Mouse (Mus musculus): ENCODE data around the gene Myo15b. TPM values are rescaled to one million over a fixed set of nuclear protein-coding genes. Genes with fewer than 3 reads are reported as not detected.

The Myo15b gene
- polyA plus RNA-seq, 1 experiment, result not detected

GRCm38 (mm10) chr11:115877174-115877755 lies 19.1 kb downstream of the Myo15b start:
- WGBS, result 78% methylated on average over 6 of the region's 6 CpGs
- no peaks in the 10 kb centered on the region for H3K4me1 ChIP-seq (ENCODE audit: control insufficient read depth, insufficient read depth, low read length)
- H3K27ac ChIP-seq (ENCODE audit: insufficient read depth, low read depth, low read length), result no peak overlapping the region
- no peak for TF ChIP-seq CTCF (IDR thresholded peaks at IDR 0.05; ENCODE audit: insufficient read depth, low read depth, low read length)
- TF ChIP-seq POLR2A (IDR thresholded peaks at IDR 0.05; ENCODE audit: insufficient read depth, low read depth, low read length), result no peak
- H3K4me3 ChIP-seq (ENCODE audit: insufficient read depth, low read depth, low read length), result no peak overlapping the region

- no peak overlapping the region for H3K4me3 ChIP-seq (ENCODE audit: insufficient read depth, low read depth, low read length)
- no peak for TF ChIP-seq POLR2A (IDR thresholded peaks at IDR 0.05; ENCODE audit: insufficient read depth, low read depth, low read length)
- TF ChIP-seq CTCF (IDR thresholded peaks at IDR 0.05; ENCODE audit: insufficient read depth, low read depth, low read length), result no peak
- no peaks in the 10 kb centered on the region for H3K4me1 ChIP-seq (ENCODE audit: control insufficient read depth, insufficient read depth, low read length)
- H3K27ac ChIP-seq (ENCODE audit: insufficient read depth, low read depth, low read length), result no peak overlapping the region
- 88% methylated on average over 8 of the region's 8 CpGs for WGBS
Observed at GRCm38 (mm10) chr11:115878071-115878470, 19.9 kb downstream of the Myo15b start.

- Histone ChIP-seq H3K27ac (ENCODE audit: insufficient read depth, low read depth, low read length) (no peak overlapping the region), H3K4me1 (ENCODE audit: control insufficient read depth, insufficient read depth, low read length) (0 out of 2 replicates have a peak, but pooled peaks cover 4% of the 10 kb centered on the region), H3K4me3 (ENCODE audit: insufficient read depth, low read depth, low read length) (no peak overlapping the region)
- TF ChIP-seq POLR2A (IDR thresholded peaks at IDR 0.05; ENCODE audit: insufficient read depth, low read depth, low read length) (no peak), CTCF (IDR thresholded peaks at IDR 0.05; ENCODE audit: insufficient read depth, low read depth, low read length) (no peak; the same call in 1 of the 2 replicates)
- 30% methylated on average over 5 of the region's 5 CpGs for WGBS
Observed at GRCm38 (mm10) chr11:115881002-115881401, 22.8 kb downstream of the Myo15b start.

GRCm38 (mm10) chr11:115883251-115883650 lies 25.0 kb downstream of the Myo15b start:
- 29% methylated on average over 17 of the region's 17 CpGs for WGBS
- TF ChIP-seq CTCF (IDR thresholded peaks at IDR 0.05; ENCODE audit: insufficient read depth, low read depth, low read length) (no peak), POLR2A (IDR thresholded peaks at IDR 0.05; ENCODE audit: insufficient read depth, low read depth, low read length) (no peak)
- no peak overlapping the region for H3K27ac ChIP-seq (ENCODE audit: insufficient read depth, low read depth, low read length)
- no peak overlapping the region for H3K4me3 ChIP-seq (ENCODE audit: insufficient read depth, low read depth, low read length)
- 0 out of 2 replicates have a peak, but pooled peaks cover 4% of the 10 kb centered on the region for H3K4me1 ChIP-seq (ENCODE audit: control insufficient read depth, insufficient read depth, low read length)

- Histone ChIP-seq H3K27ac (ENCODE audit: insufficient read depth, low read depth, low read length) (no peak overlapping the region), H3K4me3 (ENCODE audit: insufficient read depth, low read depth, low read length) (no peak overlapping the region), H3K4me1 (ENCODE audit: control insufficient read depth, insufficient read depth, low read length) (0 out of 2 replicates have a peak, but pooled peaks cover 4% of the 10 kb centered on the region)
- 99% methylated on average over 3 of the region's 3 CpGs for WGBS
- TF ChIP-seq CTCF (IDR thresholded peaks at IDR 0.05; ENCODE audit: insufficient read depth, low read depth, low read length) (no peak), POLR2A (IDR thresholded peaks at IDR 0.05; ENCODE audit: insufficient read depth, low read depth, low read length) (no peak)
Observed at GRCm38 (mm10) chr11:115884361-115884760, 26.2 kb downstream of the Myo15b start.

- 0 out of 2 replicates have a peak, but pooled peaks cover 4% of the 10 kb centered on the region for H3K4me1 ChIP-seq (ENCODE audit: control insufficient read depth, insufficient read depth, low read length)
- H3K4me3 ChIP-seq (ENCODE audit: insufficient read depth, low read depth, low read length), result no peak overlapping the region
- WGBS, result 76% methylated on average over 11 of the region's 11 CpGs
- TF ChIP-seq POLR2A (IDR thresholded peaks at IDR 0.05; ENCODE audit: insufficient read depth, low read depth, low read length), result no peak
- no peak overlapping the region for H3K27ac ChIP-seq (ENCODE audit: insufficient read depth, low read depth, low read length)
Observed at GRCm38 (mm10) chr11:115885281-115885680, 27.1 kb downstream of the Myo15b start.

- H3K27ac ChIP-seq (ENCODE audit: insufficient read depth, low read depth, low read length), result no peak overlapping the region
- 92% methylated on average over 11 of the region's 11 CpGs for WGBS
- H3K4me3 ChIP-seq (ENCODE audit: insufficient read depth, low read depth, low read length), result no peak overlapping the region
- H3K4me1 ChIP-seq (ENCODE audit: control insufficient read depth, insufficient read depth, low read length), result 0 out of 2 replicates have a peak, but pooled peaks cover 4% of the 10 kb centered on the region
- no peak for TF ChIP-seq POLR2A (IDR thresholded peaks at IDR 0.05; ENCODE audit: insufficient read depth, low read depth, low read length)
- no peak for TF ChIP-seq CTCF (IDR thresholded peaks at IDR 0.05; ENCODE audit: insufficient read depth, low read depth, low read length)
Observed at GRCm38 (mm10) chr11:115886446-115886845, 28.2 kb downstream of the Myo15b start.

- H3K27ac ChIP-seq (ENCODE audit: insufficient read depth, low read depth, low read length), result no peak overlapping the region
- H3K4me1 ChIP-seq (ENCODE audit: control insufficient read depth, insufficient read depth, low read length), result 0 out of 2 replicates have a peak, but pooled peaks cover 4% of the 10 kb centered on the region
- TF ChIP-seq CTCF (IDR thresholded peaks at IDR 0.05; ENCODE audit: insufficient read depth, low read depth, low read length), result no peak
- no peak for TF ChIP-seq POLR2A (IDR thresholded peaks at IDR 0.05; ENCODE audit: insufficient read depth, low read depth, low read length)
- WGBS, result 87% methylated on average over 5 of the region's 5 CpGs
- no peak overlapping the region for H3K4me3 ChIP-seq (ENCODE audit: insufficient read depth, low read depth, low read length)
Observed at GRCm38 (mm10) chr11:115888020-115888419, 29.8 kb downstream of the Myo15b start.

GRCm38 (mm10) chr11:115889159-115889558 lies 31.0 kb downstream of the Myo15b start:
- WGBS, result 86% methylated on average over 6 of the region's 6 CpGs
- TF ChIP-seq POLR2A (IDR thresholded peaks at IDR 0.05; ENCODE audit: insufficient read depth, low read depth, low read length), result no peak
- no peak for TF ChIP-seq CTCF (IDR thresholded peaks at IDR 0.05; ENCODE audit: insufficient read depth, low read depth, low read length)

More at GRCm38 (mm10) chr11:115889159-115889558, 31.0 kb downstream of the Myo15b start:
- Histone ChIP-seq H3K27ac (ENCODE audit: insufficient read depth, low read depth, low read length) (no peak overlapping the region), H3K4me1 (ENCODE audit: control insufficient read depth, insufficient read depth, low read length) (no peaks in the 10 kb centered on the region), H3K4me3 (ENCODE audit: insufficient read depth, low read depth, low read length) (no peak overlapping the region)

Data from olfactory bulb, adult 2 months (tissue).